Mouse (Mus musculus): ENCODE measurements around the gene Slc35b3. TPM values are rescaled to one million over a fixed set of nuclear protein-coding genes. Genes with fewer than 3 reads are reported as not detected.

Gene Slc35b3
- 22.0 and 29.3 TPM in 2 replicates for total RNA-seq (2015)
- total RNA-seq (2017) = 16.1 and 17.8 TPM in 2 replicates

DNA sequence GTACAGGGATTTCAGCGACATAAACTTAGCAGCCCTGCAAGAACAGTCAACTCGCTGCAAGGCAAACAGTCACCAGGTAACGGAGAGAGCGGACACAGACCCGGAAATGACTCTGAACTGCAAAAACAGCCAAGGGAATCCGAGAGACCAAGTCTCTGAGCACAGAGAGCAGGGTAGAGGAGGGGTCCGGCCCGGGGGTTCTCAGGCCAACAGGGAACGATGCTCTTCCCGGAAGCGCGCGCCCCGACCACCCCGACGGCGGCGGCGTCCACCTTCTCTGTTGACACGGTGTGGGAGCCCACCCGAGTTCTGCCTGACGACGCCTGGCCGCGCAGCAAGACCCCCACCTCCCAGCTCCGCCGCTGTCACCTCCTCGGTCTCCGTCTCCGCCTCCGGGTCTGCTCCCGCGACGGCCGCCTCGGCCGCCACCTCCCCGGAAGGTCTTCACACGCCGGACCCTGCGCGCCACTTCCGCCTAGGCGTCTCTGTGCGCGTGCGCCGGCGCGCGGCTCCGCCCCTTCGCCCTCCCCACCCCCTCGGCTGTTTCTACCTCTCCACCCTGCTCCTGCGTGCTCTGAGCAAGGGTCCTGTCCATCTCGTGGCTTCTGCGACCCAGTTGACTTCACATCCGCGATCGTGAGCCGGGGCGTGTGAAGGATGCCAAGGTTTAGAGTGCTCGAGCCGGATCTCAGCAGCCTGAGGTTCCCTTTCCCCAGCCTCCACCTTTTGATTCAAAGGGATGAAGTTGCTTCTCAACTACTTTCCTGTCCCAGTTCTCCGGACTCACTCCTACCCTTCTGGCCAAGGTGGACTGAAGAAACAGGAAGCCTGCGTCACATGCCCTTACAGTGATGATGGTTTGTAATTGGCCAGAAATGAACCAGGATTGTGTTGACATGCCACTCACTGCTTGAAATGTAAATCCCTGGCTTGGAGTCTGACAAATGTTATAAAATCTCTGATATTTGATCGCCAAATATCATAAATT is at the start of gene Slc35b3:
Slc35b3 (minus strand) TSS at position 813 of the 988 bp plus-strand sequence.
- ATAC-seq (replicated peaks; ENCODE audit: poor library complexity) = peak; percentile 95

DNA sequence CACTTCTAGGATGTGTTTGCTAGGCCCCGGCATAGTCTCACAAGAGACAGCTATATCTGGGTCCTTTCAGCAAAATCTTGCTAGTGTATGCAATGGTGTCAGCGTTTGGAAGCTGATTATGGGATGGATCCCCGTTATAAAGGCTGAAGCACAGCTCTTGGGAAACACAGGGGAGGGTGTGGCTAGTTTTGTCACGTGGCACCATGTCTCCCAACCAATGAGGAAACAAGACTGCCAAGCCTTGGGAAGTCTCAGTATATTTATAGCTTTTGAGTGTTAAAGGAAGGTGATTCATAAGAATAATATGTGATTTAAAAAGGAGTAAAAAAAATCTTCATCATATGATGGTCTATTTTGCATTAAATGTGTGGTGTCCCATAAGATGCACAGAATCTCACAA is 49.6 kb upstream of the Slc35b3 start:
- ATAC-seq (replicated peaks; ENCODE audit: poor library complexity) = no peak

DNA sequence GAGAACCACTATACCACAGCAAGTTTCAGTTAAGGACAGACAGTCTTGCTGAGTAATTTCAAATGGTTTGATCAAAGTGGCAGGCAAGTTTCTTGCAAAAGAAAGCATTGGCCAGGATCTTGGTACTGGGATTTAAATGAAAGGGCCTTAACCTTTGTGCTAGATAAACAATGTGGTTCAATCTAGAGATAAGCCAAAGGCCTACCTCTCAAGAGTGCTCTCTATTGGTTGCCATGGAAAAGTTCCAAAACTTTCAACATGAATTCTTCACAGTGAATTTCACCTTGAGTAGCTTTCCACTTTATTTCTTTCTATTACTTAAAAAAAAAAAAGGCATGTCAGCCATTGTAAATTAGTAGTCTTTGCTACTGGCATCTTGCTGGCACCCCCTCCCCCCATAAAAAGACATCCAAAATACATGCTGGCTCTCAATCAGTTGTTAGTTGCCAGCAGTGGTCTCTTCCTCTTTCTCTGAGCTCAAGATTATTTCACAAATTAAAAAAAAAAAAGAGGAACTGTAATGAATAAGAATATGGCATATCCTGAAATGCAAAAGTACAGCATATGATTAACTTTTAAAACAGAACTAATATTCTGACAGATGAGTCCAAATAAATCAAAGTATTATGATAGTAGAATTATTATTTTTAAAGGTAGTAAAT is 42.6 kb upstream of the Slc35b3 start:
- ATAC-seq (replicated peaks; ENCODE audit: poor library complexity) = peak; percentile 65

DNA sequence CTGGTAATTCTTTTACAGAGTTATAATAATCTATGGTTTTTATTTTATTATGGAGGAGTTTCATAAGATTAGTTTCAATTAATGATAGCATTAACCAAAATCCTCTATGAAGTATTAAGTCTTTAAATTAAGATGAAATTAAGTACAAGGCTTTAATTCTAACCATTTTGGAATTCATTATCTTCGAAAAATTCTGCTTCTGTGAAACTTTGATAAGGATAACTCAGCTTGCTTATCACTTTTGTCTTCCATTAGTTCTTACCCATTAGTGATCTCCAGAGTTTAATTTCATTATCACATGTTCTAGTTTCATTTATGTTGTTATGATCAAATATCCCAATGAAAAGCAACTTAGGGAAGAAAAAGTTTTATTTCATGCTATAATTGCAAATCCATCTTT is 41.7 kb upstream of the Slc35b3 start:
- ATAC-seq (replicated peaks; ENCODE audit: poor library complexity) = no peak

DNA sequence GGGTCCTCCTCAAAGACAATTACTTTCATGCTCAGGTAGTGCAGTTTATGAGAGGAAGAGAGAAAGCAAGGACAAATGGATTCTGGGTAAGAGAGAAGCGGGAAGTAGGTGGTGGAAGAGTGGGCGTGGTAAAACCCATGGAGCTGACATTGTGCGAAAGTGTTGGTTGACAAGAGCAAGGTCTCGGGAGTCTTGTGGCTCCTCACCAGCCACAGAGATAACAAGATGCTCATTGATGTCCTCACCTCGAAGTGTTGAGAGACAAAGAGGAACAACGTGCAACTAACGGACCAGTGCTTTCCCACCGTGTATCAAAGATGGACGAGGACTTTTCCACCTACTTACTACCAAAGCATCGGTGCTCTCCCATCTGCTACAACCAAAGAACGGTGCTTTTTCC is 40.8 kb upstream of the Slc35b3 start:
- no peak for ATAC-seq (replicated peaks; ENCODE audit: poor library complexity)

DNA sequence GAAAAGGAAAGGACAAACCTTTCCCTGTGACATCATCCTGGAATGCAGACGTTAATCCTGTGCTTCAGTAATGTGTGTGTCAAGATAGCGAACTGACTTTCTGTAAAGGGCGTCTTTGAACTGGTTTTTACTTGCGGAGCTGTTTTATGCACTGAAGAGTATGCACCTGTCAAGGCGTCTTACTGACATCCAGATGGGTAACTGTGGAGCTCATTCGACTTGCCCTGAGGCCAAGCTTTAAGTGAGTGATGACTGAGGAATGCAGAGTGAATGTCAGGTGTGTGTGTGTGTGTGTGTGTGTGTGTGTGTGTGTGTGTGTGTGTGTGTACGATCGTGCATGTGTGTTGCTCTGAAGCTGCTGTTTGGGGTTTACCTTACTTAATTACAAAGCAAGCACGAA is 38.3 kb upstream of the Slc35b3 start:
- ATAC-seq (replicated peaks; ENCODE audit: poor library complexity) = no peak

DNA sequence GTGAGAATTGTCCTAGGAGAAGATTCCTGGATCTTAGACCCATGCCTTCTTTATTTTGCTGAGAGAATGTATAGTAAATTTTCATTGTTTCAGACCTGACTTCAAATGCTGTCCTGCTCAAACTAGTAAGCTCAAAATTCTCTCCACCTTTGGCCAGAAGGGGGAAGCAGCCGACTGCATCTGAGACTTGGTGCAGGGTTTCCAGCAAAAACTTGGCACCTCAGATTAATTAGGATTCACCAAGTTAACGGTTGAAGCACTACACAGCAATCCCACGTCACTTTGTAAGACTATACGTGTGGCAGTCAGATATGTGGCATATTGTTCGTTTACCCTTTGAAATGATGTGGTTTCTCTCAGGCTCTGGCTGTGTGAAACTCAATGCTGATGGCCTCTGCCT is 31.9 kb upstream of the Slc35b3 start:
- peak; percentile 61 for ATAC-seq (replicated peaks; ENCODE audit: poor library complexity)

DNA sequence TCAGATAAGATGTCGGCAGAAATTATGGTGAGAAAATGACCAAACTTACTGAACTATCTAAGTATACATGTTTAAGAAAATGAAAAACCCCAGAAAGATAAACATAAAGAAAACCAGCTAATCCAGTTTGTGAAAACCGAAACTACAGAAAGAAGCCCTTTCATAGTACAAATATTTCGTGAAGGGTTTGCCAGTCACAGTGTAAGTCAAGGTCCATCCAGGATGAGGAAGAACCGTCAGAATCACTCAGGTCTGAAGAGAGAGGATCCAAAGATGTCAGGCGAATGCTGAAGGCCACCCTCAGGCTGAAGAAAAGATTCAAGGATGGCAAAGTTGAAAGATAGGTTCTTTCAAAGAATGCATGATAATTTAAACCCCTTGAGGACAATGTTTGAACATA is 23.1 kb upstream of the Slc35b3 start:
- no peak for ATAC-seq (replicated peaks; ENCODE audit: poor library complexity)

DNA sequence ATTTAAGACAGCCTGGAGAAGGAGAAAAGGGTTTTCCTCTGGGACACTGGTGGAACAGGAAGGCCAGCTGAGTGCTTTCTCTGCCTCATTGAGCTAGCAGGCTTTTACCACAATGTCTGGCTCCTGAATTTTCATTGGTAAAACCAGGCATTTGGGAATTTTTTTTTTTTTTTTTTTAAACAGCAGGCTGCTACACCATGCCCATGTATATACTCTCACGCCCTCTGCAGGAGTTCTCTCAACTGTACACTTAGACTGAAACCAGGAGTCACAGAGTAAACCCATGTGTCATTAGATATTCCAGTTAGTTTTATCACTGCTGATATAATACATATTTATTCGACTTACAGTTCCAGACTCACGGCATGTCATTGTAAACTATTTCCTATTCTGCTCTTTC is 20.2 kb upstream of the Slc35b3 start:
- no peak for ATAC-seq (replicated peaks; ENCODE audit: poor library complexity)

DNA sequence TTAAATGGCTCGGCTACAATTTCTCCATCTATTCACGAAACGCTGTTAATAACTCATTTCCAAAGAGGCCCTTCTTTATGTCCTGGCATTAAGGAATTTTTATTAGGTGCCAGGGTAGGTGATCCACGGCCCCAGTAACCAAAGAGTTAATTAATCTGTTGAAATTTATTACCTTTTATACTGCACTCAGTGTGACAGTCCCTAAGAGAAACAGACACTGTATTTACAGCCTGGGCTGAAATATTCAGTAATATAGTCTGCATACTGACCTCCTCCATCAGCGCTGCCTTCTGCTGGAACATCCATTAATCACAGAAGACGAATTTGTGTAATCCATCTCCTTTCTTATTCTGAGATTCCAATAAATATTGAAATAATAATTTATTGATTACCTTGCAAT is 16.3 kb upstream of the Slc35b3 start:
- no peak for ATAC-seq (replicated peaks; ENCODE audit: poor library complexity)

DNA sequence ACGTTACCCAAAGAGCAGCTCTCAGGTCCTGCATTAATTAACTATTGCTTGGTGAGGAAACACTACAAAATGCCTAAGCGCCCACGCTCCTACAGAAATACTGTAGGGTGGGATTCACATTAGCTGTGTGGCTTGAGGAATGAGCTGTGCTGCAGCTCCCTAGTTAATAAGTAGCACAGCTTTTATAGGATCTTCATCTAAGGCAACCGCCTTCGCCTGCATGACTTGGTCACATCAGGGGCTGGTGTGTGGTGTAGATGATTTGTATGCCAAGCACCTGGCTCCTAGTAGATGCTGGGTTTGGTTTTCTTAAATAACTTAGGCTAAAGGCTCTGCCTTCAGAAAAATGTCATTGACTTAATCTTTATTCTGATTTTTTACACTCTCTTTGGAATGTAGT is 15.2 kb upstream of the Slc35b3 start:
- ATAC-seq (replicated peaks; ENCODE audit: poor library complexity) = no peak

DNA sequence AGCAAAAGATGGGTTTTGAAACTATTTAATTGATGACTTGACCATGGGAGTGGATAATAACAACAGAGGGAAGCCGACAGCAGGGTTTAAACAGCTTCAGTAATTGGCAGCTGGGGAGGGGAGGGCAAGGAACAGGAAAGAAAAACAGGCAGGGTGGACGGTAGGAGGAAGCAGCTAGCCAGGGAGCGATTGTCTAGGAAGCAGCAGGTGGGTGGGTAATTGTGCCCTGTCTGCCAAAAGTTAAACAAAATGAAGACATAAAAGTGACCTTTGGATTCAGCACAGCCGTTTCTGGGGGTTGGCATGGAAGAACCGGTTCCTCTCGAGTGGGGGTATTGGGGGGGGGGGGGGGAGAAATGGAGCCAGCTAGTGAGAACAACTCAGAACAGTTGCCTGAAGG is 11.9 kb upstream of the Slc35b3 start:
- ATAC-seq (replicated peaks; ENCODE audit: poor library complexity) = no peak

DNA sequence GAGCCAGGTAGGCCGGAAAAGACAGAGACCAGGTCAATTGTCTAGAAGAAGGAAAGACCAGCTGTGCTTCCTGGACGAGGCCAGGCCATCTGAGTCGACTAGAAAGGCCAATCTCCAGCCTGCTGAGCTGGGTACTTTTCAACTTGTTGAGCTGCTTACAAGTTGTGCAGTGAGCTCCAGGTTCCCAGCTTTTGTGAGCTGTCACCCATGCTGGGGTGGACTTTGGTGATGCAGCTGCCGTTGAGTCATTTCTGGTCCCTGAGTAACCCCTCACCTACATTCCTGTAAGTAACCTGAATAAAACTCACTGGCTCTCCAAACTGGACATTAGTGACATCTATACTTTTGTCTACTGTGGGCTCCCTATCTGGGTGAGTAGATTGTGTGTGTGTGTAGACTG is 10.4 kb upstream of the Slc35b3 start:
- ATAC-seq (replicated peaks; ENCODE audit: poor library complexity) = no peak

DNA sequence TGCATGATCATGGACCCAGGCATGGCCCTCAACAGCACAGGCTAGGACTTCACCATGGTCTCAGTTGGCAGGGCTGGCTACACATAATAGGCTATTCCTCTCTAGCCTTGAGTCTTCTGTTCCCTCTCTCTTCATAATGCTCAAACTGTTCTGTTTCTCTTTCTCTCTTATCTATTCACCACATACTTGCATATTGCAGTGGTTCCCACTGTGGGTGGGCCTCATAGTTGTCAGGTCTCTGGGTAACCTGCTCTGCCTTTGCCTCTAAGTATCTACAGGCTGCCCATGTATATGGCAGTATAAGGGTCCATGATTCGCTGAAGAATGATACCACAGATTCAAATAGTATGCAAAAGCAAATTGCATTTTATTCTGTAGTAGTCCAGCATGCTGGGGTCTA is 6.8 kb upstream of the Slc35b3 start:
- peak; percentile 34 for ATAC-seq (replicated peaks; ENCODE audit: poor library complexity)

DNA sequence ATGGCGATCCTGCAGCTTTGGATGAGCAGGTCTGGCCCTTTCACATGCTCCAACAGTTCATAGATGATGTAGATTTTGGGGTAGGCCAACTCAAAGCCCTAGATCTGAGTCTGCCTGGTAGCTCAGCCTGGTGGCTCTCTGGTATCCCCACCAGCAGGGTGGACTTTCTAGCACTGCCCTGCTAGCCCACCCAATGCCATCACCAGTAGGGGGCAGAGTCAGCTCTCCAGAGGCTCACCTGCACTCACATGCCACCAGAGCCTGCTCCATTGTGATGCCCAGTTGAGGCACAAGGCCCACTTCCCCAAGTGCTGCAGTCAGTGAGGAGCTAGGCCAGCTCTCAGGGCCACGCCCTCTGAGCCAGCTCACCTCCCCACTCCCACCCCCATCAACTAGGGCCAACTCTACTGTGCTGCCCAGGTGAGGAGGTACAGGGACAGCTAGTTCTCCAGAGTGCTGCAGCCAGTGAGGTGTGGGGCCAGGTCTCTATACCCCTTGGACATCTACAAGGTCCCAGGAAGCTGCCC is 6.3 kb upstream of the Slc35b3 start:
- ATAC-seq (replicated peaks; ENCODE audit: poor library complexity) = peak; percentile 46

DNA sequence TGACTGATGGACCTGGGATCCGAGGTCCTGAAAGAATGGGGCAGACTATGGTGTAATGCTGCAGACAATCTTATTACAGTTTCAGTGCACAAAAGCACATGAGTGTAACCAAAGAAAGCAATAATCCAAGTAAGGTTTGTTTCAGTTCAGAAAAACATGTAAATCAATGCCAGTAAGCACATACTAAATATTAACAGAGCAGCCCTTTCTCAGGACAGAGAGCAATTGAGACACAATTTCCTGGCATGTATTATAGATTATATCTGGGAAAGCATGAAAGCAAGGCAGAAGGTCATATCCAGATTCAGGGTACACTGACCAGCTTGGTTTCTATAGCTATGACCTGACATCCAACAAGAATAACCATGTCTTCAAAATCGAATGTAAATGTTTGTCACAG is 2.1 kb upstream of the Slc35b3 start:
- no peak for ATAC-seq (replicated peaks; ENCODE audit: poor library complexity)

DNA sequence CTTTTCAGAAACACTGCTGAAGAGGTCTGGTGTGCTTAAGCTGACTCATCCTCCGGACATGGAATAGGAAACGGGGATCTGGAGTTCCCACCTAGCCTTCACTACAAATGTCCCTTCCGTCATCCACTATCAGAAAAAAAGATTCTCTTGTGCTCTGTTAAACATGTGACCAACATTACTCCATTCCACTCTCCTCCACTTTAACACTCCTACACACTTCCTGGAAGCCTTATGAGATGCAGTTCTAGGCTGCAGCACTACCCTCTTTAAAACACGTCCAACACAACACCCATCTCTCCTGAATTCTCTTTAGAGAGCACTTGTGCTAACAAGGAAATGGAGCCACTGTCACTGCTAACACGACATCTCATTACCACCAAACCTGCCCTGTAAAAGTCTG is 2.6 kb downstream of the Slc35b3 start:
- ATAC-seq (replicated peaks; ENCODE audit: poor library complexity) = no peak

DNA sequence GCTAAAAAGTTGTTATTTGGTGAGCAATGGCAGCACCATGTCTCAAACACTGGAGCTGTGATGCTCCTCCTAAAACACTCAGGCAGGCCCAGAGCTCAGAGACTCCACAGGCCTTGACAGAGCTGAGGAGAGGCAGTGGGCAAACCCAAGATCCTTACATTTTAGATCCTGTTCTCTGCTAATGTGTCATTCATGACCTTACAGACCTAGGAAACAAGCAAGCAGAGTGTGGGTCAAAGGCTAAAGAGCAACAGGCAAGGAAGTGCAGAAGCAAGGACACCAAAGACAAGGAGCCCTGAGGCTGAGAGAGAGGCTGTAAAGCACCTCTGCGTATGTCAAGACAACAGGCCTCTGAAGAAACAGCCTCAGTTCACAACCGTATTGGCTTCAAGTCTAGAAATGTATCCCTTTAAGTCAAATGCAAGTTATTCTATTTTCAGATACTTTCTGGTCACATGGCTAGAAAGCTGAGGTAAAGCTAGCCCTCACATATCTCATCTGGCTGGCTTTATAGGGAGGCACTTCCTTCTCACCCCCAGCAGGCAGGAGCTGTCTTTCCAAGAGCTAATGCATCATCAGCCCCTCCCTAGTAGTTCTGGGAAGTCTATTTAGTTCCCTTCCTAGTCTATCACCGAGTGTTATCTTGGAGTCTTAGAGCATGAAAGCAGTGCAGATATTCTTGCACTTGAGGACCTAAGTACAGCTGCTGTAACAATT is 14.2 kb downstream of the Slc35b3 start:
- no peak for ATAC-seq (replicated peaks; ENCODE audit: poor library complexity)

DNA sequence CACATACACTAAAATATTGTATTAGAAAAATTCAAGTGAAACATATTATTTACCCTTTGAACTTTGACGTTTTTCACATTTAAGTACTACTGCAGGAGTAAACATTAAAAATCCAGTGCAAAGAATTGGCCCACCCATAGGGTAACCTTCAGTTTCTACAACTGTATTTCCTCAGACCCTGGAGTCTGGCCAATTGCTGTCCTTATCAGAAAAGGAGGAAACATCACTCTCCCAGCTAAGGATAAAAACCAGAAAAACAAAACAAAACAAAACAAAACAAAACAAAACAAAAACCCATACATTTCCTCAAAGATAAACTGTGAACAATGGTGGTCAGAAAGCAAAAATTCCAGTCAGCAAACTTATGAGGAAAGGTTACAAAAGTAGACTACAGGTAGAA is 14.9 kb downstream of the Slc35b3 start:
- no peak for ATAC-seq (replicated peaks; ENCODE audit: poor library complexity)

DNA sequence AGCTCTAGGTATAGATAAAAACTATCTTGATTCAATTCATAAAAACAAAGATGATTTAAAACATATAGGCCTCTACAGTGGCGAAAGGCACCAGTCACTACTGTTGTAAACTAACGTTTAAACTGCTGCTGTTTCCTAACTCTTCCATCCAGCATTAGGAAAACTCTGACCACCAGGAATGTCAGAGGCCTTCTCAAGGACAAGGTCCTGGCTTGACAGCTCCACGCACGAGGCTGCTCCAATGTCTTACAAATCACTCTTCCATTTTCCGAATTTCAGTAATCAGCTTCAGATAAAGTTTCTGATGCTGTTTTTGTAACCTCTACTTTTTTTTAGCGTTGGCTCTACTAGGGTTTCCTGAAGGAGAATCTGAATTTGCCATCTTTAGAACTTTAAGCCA is 15.7 kb downstream of the Slc35b3 start:
- ATAC-seq (replicated peaks; ENCODE audit: poor library complexity) = no peak

DNA sequence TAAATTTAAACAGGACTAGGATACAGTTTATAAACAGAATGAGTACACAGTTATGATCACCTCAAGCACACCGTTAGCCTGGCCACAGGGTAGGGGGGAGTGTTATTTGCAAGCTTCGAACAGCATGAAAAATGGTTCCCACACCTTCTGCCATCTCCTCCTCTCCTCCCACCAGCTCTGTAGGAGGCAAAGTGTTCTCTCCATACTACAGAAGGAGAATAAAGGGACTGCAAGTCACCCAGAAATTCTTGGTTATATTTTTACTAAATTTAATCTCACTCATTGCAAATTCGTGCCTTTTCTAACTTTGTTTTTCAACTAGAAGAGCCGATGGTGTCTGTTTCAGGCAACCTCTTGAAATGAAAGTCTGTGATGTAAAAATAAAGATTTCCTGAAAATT is 18.9 kb downstream of the Slc35b3 start:
- no peak for ATAC-seq (replicated peaks; ENCODE audit: poor library complexity)
